Mouse (Mus musculus): Measurements from ENCODE around the gene Hoxb13.

Hoxb13 gene

DNA sequence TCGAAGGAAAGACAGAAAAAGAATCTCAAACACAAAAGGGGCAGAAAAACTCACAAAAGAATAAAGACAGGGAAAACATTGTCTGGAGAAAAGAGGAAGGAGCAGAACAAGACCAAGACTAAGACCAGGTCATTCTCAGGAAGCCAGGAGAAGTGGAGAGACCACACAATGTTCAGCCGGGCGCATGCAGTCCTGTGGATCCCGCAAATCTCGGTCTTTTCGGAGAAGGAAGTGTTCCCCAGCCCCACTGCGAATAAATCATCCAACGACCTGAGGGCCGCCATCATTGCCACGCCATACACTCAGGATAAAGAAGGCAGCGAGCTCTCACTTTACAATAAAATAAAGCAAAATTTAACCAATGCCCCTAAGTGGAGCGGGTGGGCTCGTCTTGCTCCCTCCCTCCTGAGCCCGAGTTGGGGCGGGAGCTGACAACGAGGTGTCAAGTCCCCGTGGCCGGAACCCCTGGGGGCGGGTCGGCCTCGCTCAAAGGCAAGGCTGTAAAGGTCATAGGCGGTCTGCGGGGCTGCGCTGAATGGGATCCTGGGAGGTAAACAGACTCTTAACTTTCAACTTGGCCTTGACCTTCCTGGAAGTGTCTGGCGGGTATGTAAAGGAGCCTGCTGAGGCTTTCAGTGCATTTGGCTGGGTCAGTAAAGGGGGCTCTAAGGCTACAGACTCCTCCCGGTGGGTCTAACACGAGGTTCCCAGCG is 4.2 kb upstream of the Hoxb13 start:
- peak; percentile 72 for DNase-seq (ENCODE audit: extremely low spot score, low spot score)

DNA sequence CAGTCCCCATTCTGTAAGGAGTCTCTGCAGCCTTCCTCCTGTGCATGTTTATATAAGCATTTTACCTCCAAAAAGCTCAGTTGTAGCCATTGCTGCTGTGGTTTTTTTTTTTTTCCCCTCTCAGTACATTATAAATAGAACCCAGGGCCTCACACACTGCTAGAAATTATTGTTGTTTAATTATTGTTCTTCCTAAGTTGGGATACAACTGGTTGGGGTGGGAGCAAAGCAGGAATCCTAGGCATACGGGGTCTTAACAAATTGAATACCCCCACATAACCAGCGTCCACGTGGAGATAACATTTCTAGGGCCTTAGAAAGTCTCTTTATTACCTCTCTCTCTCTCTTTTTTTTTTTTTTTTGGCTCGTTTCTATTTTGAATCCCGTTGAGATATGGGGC is 3.0 kb upstream of the Hoxb13 start:
- DNase-seq (ENCODE audit: extremely low spot score, low spot score) = no peak

DNA sequence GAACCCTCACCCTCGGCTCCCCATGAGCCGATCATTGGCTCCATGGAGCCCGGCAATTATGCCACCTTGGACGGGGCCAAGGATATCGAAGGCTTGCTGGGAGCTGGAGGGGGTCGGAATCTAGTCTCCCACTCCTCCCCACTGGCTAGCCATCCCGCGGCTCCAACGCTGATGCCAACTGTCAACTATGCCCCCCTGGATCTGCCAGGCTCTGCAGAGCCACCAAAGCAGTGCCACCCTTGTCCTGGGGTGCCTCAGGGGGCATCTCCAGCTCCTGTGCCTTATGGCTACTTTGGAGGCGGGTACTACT is 240 bp downstream of the Hoxb13 start:
- DNase-seq (ENCODE audit: extremely low spot score, low spot score) = no peak

DNA sequence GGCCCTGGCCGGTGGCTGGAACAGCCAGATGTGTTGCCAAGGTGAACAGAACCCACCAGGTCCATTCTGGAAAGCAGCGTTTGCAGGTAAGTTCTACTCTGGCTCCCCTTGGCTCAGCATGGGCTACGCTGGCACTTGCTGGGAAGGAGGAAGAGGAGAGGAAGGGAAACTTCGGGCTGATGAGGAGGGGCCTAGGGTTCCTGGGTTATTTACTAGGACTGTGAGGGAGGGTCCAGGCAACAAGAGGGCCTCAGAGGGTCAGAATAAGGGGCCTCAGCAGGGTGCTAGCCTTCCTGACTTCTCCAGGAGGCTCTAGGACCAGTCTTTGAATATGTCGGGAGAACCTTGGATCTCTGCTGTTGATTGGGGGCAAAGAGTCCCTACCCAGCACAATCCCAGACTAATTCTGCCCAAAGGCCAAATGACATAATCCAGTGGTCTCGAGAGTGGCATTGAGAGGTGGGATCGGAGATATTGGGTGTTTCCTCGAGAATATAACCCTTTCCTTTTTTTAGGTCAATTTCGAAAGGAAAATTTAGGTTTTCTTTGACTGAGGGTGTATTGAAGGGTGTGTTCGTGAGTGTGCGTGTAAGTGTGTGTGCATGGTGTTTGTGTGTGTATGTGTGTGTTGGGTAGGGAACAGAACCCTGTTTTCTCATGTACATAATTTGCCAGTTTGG is 985 bp downstream of the Hoxb13 start:
- peak; percentile 51 for DNase-seq (ENCODE audit: extremely low spot score, low spot score)

DNA sequence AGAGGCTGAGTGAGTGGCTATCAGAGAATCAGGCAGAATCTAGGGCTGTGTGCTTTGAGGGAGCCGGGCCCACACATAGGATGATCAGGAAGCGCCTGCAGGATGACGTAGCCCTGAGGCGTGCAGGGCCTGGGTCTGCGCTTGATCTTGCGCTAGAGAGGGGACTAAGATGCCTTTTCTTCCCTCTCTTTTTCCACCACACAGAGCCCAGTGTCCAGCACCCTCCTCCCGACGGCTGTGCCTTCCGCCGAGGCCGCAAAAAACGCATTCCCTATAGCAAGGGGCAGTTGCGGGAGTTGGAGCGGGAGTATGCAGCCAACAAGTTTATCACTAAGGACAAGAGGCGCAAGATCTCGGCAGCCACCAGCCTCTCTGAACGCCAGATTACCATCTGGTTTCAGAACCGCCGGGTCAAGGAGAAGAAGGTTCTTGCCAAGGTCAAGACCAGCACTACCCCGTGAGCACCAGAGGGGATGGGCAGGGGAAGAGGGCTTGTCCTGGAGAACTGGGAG is 1.7 kb downstream of the Hoxb13 start:
- DNase-seq (ENCODE audit: extremely low spot score, low spot score) = peak; percentile 54

DNA sequence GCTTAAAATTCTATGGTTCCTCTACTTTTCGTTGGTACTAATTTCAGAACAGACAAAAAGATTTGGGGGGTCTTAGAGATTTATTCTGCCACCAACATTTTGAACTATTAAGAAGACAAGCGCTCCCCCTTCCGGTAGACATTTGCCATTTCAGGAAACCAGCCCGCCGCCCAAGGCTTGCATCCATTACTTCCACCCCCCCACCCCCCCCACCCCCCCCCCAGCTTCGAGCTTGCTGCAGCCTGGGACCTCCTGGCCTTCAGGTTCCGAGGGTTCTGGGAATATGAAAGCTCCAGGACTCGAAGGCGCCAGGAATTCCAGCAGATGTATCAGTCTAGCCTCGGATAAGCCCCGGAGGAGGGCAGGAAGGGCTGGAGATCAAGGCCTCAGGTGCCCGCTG is 4.5 kb downstream of the Hoxb13 start:
- DNase-seq (ENCODE audit: extremely low spot score, low spot score) = peak; percentile 55

DNA sequence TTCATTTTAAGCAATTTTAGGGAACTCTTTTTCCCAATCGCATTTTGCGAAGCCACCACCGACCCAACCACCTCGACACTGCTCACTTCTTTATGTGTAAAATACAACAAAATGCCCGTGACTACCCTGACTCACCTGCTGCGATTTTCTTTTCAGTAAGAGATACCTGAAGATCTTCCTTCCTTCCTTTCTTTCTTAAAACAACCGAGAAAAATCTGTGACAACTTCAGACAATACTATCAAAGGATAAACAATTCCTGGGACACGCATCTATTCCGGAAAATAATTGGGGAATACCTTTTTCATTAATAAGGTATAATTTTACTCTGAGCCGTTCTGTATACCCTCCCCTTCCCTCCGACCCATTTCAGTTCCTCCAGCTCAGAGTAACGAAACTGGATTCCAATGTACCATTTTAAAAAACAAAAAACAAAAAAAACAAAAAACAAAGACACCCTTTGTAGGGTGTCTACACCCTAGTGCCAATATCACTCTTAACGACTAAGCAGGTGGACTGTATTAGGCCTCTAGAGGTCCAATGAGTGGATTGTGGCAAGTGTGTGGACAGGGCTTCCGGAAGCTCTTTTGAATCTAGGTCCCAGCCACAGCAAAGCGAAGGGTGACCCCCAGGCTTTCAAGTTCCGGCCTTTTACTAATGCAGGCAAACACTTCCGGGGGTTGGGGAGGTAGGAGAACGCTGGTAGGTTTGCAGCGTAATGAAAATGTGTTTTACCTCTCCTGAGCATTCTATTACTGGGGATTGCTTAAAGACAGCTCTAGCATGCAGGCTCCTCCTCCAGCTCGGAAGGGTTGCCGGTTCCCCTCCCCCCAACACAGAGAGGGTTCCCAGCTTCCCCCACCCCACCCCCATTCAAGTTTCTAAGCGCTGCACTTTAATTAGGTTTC is 5.3 kb downstream of the Hoxb13 start:
- peak; percentile 33 for DNase-seq (ENCODE audit: extremely low spot score, low spot score)

DNA sequence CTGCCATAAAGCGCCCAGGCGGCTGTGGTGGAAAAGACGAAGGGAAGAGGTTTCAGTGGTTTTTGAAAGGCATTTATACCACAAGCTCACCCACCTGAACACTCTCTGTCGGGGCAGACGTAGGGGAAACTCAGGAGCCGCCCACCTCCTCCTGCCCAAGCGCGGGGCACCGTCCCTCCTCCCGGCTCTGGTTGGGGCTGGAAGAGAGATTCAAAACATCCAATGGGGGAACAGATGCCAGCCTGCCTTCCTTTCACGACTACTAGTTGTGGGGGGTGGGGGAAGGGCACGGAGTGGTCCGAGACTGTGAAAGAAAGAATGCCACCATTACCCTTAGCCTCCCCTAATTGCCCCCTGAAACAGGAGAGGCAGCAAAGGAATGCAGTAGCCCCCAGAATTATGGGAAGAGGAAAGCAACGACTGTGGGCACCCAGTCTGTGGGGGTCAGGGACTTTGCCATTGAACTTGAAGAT is 6.1 kb downstream of the Hoxb13 start:
- DNase-seq (ENCODE audit: extremely low spot score, low spot score) = peak; percentile 44

DNA sequence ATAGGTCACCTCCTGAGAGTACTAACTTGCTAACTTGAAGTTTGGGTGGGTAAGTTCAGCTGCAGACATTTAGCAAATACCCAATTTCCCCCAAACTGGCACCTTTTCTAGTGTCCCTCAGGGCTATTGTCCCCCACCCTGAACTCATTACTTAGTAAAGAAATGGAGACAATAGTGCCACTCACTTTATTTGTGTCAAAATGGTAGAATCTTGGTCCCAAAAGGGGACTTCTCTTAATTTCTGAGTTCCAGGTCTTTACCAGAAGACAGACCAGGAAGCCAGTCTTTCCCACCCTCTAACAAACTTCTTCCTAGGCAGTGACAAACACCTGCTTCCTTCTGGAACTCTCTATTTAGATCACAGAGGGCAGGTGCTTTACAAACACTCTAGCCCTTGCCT is 7.6 kb downstream of the Hoxb13 start:
- DNase-seq (ENCODE audit: extremely low spot score, low spot score) = peak; percentile 34

DNA sequence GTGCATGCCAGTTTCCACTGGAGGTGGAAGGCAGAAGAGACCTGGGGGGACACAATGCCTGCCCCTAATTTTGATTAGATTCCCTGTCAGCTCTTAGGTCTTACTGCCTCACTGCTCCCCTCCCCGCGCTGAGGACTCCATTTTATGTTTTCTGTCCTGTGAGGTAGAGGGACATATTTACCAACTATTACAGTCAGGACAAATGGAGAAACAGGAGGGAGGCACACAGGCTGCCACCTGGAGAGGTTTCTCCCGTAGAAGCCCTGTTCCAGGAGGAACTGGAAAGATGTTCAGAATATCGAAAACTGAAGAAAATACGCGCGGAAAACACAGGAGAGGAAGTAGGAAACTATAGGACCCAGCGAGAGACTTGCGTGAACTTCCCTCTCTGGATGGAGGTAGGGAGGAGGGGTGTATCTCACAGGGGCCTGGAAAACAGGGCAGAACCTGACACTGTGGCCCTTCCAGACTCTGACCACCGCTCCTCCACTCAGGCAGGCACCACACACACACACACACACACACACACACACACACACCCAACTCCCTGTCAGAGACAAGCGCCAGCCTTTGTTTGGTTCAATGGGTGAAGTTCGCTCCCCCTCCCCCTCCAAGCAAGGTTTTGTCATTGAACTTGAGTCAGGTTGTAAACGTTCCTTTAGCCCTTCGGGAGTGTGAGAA is 8.4 kb downstream of the Hoxb13 start:
- DNase-seq (ENCODE audit: extremely low spot score, low spot score) = peak; percentile 65

DNA sequence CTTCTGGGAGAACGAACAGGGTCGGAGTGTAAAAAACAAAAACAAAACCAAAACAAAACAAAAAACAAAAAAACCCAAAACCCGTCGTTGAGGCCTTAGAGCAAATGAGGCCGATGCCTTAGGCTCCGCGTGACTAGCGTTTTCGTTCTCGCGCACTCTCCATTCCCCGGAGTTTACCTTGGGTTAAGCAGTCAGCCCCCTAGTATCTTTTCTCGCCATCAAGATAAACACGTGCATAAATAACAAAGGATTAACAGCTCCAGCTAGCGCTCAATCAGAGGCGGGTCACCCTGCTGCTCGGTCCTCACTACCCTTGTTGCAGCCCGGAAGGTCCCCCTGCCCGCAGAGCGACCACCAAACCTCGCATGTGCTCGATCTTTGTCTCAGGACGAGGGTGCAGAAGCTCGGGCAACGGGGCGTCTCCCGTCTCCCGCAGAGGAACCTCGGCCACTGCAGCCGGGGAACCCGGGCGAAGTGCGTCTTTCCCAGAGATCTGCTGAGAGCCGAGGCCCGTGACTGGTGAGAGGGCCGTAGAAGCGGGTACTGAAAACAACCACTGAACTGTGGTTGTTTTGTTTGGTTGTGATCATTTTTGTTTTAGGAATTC is 9.2 kb downstream of the Hoxb13 start:
- DNase-seq (ENCODE audit: extremely low spot score, low spot score) = peak; percentile 73

DNA sequence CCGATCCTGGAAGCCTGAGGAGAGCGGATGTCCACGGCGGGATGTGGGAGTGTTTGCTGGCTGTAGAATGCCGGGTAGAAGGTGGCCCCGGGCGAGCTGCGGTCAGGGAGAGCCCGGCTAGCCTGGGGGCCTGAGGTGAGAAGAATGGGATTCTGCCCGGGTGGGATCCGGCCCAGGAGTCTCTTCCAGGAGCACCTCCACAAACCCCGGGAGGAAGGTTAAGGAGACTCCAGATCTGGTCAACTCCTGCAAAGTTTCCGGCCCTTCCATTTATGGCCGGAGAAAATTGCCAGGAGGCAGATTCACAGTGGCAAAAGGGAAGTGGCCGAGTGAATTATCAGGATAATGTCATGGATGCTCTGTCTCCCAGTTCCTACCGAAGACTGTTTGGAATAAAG is 9.7 kb downstream of the Hoxb13 start:
- peak; percentile 71 for DNase-seq (ENCODE audit: extremely low spot score, low spot score)

DNA sequence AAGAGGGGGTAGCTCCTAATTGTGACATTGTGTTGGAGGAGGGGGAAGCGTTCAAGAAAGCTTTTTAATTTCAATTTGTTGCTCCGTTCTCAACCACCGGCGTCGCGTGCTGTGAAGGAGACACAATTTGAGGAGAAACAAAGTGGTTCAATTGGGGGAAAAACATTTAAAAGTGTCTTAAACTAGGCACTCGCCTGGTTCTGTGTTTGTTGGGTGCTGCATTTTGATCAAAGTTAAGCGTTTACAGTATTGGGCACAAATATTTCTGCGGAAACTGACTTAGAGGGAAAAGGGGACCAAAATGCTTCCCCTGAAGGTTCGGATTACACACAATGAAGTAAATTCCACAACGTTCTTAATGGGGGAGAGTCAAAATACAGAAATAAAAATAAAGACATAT is 10.2 kb downstream of the Hoxb13 start:
- DNase-seq (ENCODE audit: extremely low spot score, low spot score) = no peak

DNA sequence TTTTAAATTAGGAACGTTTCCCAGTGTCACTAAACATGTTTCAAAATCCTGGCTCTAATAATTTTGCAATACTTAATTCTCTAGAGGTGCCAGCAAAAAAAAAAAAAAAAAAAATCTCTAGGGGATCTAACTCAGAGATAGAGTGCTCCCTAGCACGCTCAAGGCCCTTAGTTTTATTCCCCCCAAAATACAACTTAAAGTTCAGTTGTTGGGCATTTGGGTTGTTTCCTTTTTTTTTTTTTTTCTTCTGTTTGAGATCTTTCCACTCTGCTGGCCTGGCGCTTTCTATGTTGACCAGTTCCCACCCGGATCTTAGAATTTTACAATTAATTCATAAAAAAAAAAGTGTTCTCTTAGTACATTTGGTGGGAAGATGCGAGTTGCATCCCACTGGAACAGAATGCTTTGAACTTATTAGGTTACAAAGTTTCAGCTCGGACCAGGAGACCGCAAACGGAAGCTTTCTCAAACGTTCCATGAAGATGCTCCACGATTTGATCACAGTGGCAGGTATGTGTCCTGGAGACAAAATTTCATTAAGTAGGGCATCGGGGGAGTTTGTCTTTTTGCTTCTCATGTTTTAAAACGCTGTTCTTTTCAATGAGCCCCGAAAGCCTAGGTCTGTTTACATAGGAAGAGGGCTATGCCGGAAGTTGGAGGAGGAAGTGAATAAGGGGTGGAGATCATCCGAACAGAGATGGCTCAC is 11.5 kb downstream of the Hoxb13 start:
- no peak for DNase-seq (ENCODE audit: extremely low spot score, low spot score)

DNA sequence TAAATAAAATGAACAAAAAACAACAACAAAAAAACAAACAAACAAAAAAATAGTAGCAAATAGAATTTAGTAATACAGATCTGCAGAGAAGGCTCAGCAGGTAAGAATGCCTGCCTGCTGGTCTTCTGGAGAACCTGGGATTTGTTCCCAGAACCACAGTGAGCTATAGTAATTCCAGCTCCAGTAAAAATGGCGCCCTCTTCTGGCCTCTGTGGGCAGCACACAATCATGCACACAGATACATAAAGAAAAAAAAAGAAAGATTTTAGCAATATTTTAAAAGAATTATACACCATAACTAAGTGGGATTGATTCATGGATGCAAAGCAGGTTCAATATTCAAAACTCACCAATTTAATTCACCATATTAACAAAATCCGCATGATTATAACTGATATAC is 29.7 kb downstream of the Hoxb13 start:
- no peak for DNase-seq (ENCODE audit: extremely low spot score, low spot score)

DNA sequence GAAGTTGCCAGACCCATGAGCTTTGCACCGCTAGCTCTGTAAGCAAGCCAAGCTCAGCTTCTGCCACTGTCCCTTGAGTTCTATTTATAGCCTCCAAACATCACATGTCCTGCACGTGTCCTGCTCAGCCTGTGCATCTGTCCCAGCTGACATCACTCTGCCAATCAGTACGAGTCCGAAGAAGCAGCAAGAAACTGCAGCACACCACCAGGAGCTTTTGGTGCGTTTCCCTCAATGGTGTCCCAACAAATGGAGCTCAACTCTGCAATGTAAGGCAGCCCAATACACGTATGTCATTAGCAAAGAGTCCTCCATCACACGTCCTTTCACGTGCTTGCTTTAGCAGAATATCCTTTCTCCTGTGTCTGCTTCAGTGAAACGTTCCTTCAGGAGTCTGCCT is 33.6 kb downstream of the Hoxb13 start:
- no peak for DNase-seq (ENCODE audit: extremely low spot score, low spot score)

DNA sequence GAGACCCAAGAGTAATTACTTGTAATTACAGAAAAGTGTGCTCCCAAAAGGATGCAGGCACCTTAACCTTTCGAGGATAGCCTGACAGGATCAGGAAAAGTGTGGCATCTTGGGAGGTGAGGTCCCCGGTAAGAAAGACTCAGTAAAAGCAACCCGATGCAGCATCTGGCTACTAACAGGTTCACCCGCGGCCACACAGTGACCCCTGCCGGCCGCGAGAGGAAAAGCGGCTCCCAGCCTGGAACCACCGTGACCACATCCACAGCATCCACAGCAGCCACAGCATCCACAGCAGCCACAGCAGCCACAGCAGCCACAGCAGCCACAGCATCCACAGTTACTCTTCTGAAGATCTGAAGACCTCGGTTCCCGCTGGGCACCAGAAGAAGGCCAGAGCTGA is 40.8 kb downstream of the Hoxb13 start:
- DNase-seq (ENCODE audit: extremely low spot score, low spot score) = peak; percentile 70

DNA sequence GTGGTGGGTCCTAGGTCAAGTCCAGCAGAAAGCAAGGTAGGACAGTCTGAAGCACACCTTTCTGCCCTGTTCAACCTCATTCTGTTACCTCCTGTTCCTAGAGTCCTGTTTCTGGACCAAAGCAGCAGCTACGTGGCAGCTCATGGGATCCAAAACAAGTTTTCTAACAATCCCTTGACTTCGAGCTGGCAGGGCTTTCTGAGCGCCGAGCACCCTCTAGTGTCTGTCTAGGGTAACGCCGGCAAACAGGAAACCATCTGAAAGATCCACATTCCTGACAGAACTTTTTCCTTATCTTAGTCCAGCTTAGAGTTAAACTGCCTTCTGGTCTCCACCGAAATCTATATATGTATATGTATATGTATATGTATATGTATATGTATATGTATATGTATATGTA is 46.1 kb downstream of the Hoxb13 start:
- DNase-seq (ENCODE audit: extremely low spot score, low spot score) = peak; percentile 54

All from neural tube, embryonic 10.5 days (tissue).